Mouse (Mus musculus) heart, adult 11 months (tissue): ENCODE results near the gene Hist1h2ag.

ENCODE experiments used
- DNase-seq: peaks from one replicate; pipeline ENCODE4 v3.0.0; 2022

The Hist1h2ag gene

DNA sequence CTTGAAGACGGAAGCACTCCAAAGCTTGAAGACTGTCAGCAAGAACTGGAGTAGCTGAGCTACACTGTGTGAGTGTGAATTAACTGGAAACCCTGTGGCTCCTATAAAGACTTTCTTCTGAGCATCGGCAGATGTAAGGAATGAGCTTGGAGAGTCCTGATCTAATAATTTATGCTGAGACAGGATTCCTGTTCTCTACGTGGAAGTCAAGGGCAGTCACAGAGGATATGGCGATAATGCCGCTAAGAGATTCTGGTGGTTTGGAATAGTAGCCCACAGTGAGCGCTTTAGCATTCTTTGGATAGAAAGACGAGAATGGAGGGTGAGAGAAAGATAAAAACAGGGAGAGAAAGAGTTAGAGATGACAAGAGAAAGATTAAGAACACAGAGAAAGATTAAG, 34.9 kb downstream of the Hist1h2ag start:
- peak; percentile 63 for DNase-seq

DNA sequence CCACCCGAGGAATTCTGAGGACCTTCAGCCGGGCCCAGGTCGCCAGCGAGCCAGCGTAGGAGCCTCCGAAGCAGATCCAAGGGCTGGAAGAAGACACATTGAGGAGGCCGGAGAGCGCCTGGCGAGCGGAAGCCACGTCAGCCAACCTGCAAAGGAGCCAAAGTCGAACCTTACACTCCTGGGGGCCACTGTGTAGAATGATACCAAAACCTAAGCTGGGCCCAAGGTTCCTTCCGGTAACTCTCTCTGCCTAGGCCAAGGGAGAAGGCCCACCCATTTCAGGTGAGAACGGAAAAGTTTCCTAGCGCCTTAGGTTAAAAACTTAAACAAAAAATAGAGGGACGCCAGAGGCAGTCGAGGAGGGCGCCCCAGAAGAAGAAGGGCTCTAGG, 35.6 kb downstream of the Hist1h2ag start:
- peak; percentile 75 for DNase-seq

DNA sequence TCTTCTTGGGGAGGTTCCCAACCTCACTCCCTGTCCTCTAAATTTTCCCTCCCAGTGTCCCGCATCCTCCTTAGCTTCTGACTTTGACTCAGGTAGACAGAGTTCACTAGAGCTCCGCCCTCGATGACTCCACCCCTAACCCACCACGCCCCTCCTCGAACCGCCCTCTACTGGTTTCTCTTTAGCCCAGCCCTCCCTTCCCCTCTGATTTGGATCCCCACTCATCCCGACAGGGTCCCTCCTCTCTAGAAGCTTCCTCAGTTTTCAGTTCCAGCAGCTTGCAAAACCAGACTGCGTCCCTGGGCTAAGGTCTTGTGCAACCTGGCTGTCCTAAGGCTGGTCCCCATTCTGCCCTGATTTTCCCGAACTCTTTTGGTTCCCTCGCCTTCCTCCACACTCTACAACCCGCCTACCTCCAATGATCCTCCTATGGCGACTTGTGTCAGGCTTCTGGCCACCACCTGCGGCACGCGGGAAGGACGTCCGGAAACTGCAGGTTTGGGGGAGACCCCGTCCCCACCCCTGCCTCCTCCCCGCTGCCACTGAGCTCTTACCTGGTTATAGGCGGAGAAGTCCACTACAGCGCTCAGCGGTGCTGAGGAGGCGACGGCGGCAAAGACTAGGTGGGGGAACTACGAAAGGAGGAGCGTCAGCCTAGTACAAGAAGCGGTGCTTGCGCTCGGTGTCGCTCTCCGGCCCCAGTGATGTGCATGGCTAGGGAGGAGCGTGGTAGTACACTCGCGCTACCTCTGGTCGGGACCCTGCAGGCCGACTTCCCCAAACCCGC, 36.2 kb downstream of the Hist1h2ag start:
- DNase-seq, result peak; percentile 96

DNA sequence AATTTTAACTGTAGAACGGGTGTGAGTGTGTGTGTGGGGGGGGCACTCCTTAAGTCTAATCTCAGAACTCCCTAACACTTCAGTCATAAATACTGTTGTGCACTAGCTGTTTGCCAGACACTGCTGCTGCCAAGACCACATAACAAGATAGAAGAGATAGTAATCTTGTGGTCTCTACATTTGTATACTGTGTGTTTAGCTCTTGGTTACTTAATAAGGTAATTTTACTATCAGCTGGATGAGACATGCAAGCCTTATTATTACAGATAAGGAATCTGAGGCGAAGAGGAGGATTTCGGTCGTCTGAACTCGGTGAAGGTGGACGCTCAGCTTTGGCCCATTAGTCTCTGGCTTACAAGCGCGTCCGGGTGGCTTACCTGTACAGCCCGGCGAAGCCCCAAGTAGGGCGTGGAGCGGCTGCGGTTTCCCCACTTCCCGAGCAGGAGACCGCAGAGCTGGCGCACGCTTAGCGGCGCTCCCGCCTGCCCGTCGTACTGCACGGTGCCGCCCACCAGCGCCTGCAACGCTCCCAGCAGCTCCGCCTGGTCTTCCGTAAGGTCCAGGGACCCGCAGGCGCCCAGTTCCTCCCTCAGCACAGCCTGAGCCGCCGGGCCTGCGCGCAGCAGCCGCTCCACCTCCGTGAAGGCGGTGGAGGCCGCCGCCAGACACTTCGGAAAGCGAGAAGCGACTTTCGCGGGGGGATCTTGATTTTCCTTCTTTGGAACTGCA, 37.0 kb downstream of the Hist1h2ag start:
- peak; percentile 92 for DNase-seq

DNA sequence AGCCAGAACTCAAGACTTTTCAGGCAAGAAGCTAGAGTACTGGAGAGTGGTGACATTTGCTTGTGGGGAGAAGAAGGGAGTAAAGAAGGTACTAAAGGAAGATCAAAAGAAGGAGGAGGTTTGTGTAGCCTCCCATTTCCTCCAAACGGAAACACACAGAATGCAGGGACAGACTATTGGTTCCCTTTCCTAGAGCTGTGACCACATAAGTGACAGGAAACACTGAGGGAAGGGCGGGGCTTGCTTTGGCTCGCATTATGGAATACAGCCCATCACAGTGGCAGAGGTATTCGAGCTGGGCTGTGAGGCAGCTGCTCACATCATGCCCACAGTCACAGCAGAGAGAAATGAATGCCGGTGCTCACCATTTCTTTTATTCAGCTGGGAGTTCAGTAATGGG, 40.9 kb downstream of the Hist1h2ag start:
- peak; percentile 74 for DNase-seq

DNA sequence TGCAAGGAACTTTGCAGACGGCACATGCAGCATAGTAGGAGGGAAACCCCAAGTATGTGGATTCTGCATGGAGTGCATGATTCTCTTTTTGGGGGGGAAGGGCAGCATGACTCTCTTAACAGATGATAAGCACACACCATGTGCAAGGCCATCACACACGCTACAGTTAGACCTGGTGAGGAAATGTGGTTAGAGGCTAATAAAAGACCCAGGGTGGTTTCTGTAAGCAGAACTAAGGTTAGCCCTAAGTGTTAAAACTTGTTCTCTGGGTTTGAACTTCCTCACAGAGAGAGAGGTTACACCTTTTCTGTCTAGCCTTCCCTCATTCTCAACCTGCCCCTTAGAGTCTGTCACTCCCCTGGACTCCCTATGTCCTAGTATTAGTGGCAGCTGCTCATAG, 41.4 kb downstream of the Hist1h2ag start:
- no peak for DNase-seq

- DNase-seq, result no peak
Measured at GRCm38 (mm10) chr13:21999147-21999546, 43.6 kb downstream of the Hist1h2ag start.

- no peak for DNase-seq
Measured at GRCm38 (mm10) chr13:21998412-21998811, 44.3 kb downstream of the Hist1h2ag start.

DNA sequence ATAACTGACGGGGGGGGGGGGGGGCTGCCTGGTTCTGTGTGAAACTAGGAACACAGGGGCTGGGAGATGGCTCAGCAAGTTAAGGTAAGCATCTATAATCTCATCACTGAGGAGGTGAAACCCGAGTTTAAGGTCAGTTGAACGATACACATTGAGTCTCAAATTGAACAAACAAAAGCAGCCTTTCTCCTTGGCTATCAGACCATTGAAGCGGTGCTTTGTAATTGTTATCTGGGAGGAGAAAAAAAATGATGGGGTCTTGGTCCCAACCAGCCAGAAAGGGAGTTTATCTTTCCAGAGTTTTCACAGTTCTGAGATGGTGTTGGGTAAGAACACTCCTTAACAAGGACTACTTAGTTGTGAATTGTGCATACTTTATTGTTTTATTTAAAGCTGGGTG, 44.9 kb downstream of the Hist1h2ag start:
- DNase-seq, result no peak

GRCm38 (mm10) chr13:21997201-21997820, 45.4 kb downstream of the Hist1h2ag start:
- DNase-seq, result peak; percentile 75

- peak; percentile 86 for DNase-seq
Measured at GRCm38 (mm10) chr13:21996840-21997185, 45.9 kb downstream of the Hist1h2ag start.

DNA sequence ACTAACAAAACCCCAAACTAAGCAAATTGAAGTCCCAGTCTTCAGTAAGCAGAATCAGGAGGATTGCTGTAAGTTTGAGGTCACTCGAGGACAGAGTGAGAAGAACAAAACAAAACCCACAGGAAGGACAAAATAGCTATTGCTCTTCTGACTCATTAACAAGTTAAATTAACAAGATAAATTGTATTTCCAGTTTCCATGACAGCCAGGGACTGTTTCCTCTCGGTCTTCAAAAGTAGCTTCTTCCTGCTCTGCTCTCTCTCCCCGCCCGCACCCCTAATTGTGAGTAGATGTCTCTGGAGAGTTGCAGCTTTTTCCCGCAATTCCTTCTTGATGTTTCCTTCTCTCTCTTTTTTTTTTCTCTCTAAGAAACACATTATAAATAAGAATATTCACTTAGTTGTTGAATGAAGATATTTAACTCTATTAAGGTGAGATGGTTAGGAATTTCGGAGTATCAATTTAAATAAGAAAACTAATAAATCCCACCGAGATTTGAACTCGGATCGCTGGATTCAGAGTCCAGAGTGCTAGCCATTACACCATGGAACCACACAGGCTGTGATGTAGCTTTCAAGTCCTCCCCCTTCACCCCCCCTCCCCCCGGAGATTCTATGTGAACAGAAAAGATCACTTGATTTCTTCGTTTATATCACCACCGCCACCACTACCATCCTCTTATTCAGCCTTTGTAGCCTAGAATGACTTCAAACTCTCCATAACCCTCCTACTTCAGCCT, 46.5 kb downstream of the Hist1h2ag start:
- no peak for DNase-seq

- peak; percentile 89 for DNase-seq
Measured at GRCm38 (mm10) chr13:21995331-21995914, 47.3 kb downstream of the Hist1h2ag start.

- DNase-seq, result no peak
Measured at GRCm38 (mm10) chr13:21994896-21995295, 47.8 kb downstream of the Hist1h2ag start.

DNA sequence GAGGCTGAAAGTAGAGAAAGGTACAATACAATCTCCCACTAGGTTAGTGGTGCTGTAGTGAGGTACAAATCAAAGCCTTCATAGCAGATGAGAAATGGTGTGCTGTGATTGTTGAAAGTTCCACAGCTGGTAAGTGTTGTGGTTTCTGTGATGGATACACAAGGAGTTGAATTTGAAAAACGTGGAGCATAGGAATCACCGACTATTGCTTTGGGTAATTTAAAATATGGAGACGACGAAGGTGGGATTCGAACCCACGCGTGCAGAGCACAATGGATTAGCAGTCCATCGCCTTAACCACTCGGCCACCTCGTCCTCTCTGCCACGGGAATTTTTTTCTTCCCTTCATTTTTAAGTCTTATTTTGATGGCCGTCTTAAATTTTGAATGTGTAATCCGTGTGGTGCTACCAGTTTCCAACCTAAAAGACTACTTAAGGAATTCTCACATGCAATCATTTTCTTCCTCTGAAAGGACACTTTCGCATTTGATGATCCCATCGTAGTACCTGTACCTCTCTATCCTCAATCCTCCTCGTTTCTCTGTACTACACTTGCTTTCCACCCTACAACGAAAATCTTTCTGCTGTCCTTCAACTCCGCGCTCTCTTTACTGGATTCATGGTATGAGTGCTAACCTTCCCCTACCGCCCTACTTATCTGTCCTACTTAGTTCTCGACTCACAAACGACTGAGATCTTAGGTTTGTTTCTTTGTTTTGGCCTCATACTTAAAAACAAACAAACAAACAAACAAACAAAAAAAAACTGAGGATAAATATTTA, 48.6 kb downstream of the Hist1h2ag start:
- no peak for DNase-seq

DNA sequence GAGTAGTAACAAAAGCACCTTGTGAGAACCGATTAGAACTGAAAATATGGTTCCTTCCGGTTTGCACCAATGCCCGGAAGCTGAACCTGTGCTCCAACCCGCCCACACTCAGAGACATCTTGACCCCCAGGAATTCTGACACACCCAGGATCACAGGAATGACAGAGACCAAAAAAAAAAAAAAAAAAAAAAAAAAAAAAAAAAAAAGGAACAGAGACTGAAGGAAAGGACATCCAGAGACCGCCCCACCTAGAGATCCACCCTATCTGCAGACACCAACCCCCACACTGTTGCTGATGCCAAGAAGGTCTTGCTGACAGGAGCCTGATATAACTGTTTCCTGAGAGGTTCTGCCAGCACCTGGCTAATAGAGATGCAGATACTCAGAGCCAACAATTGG, 50.2 kb downstream of the Hist1h2ag start:
- DNase-seq, result no peak
